Mouse (Mus musculus) liver, embryonic 15.5 days (tissue): ENCODE data around the gene Ebpl. TPM values are rescaled to one million over a fixed set of nuclear protein-coding genes. Genes with fewer than 3 reads are reported as not detected.

Experiments
- ATAC-seq: fragments of 200-750 bp; cut with Nextera tagmentation; 2 replicates; pipeline ENCODE4 v1.8.0; 2017; ENCODE audit warnings: moderate number of reproducible peaks, mild to moderate bottlenecking, moderate library complexity; ENCODE audit not compliant: insufficient read depth
- H3K27ac ChIP-seq: fragments of 300-500 bp; sonication (generic); replicated peaks from 2 replicates; pipeline ENCODE4 v1.5.1; 2015; ENCODE audit warnings: mild to moderate bottlenecking, inconsistent platforms
- H3K27me3 ChIP-seq: fragments of 300-500 bp; sonication (generic); 2 replicates; pipeline ENCODE4 v1.6.1; 2015; ENCODE audit warnings: mild to moderate bottlenecking, inconsistent platforms
- H3K36me3 ChIP-seq: fragments of 300-500 bp; sonication (generic); replicated peaks from 2 replicates; pipeline ENCODE4 v1.6.1; 2015; ENCODE audit warnings: moderate library complexity, mild to moderate bottlenecking, inconsistent platforms
- H3K4me1 ChIP-seq: fragments of 300-500 bp; sonication (generic); replicated peaks from 2 replicates; pipeline ENCODE4 v1.6.1; 2015; ENCODE audit warnings: inconsistent platforms
- H3K4me2 ChIP-seq: fragments of 300-500 bp; sonication (generic); 2 replicates; pipeline ENCODE4 v1.6.1; 2015; ENCODE audit warnings: moderate library complexity, mild to moderate bottlenecking, inconsistent platforms
- H3K4me3 ChIP-seq: fragments of 300-500 bp; sonication (generic); replicated peaks from 2 replicates; pipeline ENCODE4 v1.5.1; 2015; ENCODE audit warnings: mild to moderate bottlenecking, inconsistent platforms
- H3K9ac ChIP-seq: fragments of 300-500 bp; sonication (generic); 2 replicates; pipeline ENCODE4 v1.6.1; 2015; ENCODE audit warnings: moderate library complexity, mild to moderate bottlenecking, inconsistent platforms
- H3K9me3 ChIP-seq: fragments of 300-500 bp; sonication (generic); replicated peaks from 2 replicates; pipeline ENCODE4 v1.6.1; 2016; ENCODE audit warnings: inconsistent platforms
- WGBS: fragments of 180-500 bp; shearing (Covaris S2); methylation state at CpG from one replicate; pipeline ENCODE4 v1.1.7; 2015; ENCODE audit warnings: mixed read lengths; ENCODE audit not compliant: insufficient replicate concordance; 5-methylcytosine and 5-hydroxymethylcytosine counted together
- polyA plus RNA-seq: library from polyadenylated mRNA; unstranded; fragments of >200 nt; fragmentation: Nextera tagmentation; extraction: Ambion mirVana; gene quantifications from 2 replicates; pipeline ENCODE4 v1.2.1, GENCODE M21; 2015

Gene Ebpl
- polyA plus RNA-seq, 1 experiment from 2014 or later, result 5.1 TPM

GRCm38 (mm10) chr14:61360981-61361511 lies 807 bp upstream of the Ebpl start:
- Histone ChIP-seq H3K4me1 (peaks cover 24% of the 10 kb centered on the region), H3K36me3 (peaks cover 3% of the 10 kb centered on the region), H3K27ac (peak overlapping the region; percentile 82), H3K4me3 (peak overlapping the region; percentile 72; the same call in 1 of the 2 replicates), H3K27me3 (no peaks in the 10 kb centered on the region), H3K9me3 (no peaks in the 10 kb centered on the region), H3K4me2 (peak overlapping the region; percentile 93), H3K9ac (no peak overlapping the region)
- no peak for ATAC-seq
- WGBS, result 44% methylated on average over 3 of the region's 3 CpGs

- H3K9ac ChIP-seq, result no peak overlapping the region
- peaks cover under 1% of the 10 kb centered on the region; the same call in 1 of the 2 replicates for H3K4me1 ChIP-seq
- no peaks in the 10 kb centered on the region for H3K27me3 ChIP-seq
- no peak for ATAC-seq
- no peak overlapping the region for H3K4me2 ChIP-seq
- no peaks in the 10 kb centered on the region for H3K9me3 ChIP-seq
- H3K4me3 ChIP-seq, result no peak overlapping the region
- no peaks in the 10 kb centered on the region for H3K36me3 ChIP-seq
- no peak overlapping the region for H3K27ac ChIP-seq
- WGBS, result 51% methylated on average over 10 of the region's 10 CpGs
Observed at GRCm38 (mm10) chr14:61354251-61355235, 5.7 kb downstream of the Ebpl start.

GRCm38 (mm10) chr14:61350808-61351207 lies 9.4 kb downstream of the Ebpl start:
- Histone ChIP-seq H3K27ac (no peak overlapping the region), H3K4me2 (no peak overlapping the region), H3K4me3 (no peak overlapping the region), H3K9ac (no peak overlapping the region), H3K36me3 (no peaks in the 10 kb centered on the region), H3K27me3 (no peaks in the 10 kb centered on the region), H3K9me3 (no peaks in the 10 kb centered on the region), H3K4me1 (no peaks in the 10 kb centered on the region; the same call in 1 of the 2 replicates)
- WGBS, result 62% methylated on average over 6 of the region's 6 CpGs
- no peak for ATAC-seq

- Histone ChIP-seq H3K27me3 (no peaks in the 10 kb centered on the region), H3K9ac (no peak overlapping the region), H3K4me2 (no peak overlapping the region), H3K27ac (no peak overlapping the region), H3K9me3 (no peaks in the 10 kb centered on the region), H3K36me3 (no peaks in the 10 kb centered on the region), H3K4me1 (no peaks in the 10 kb centered on the region; the same call in 1 of the 2 replicates), H3K4me3 (no peak overlapping the region)
- WGBS, result 62% methylated on average over 4 of the region's 4 CpGs
- no peak for ATAC-seq
Observed at GRCm38 (mm10) chr14:61349876-61350275, 10.4 kb downstream of the Ebpl start.

GRCm38 (mm10) chr14:61346827-61347698 lies 13.2 kb downstream of the Ebpl start:
- 66% methylated on average over 10 of the region's 10 CpGs for WGBS
- no peaks in the 10 kb centered on the region for H3K9me3 ChIP-seq
- no peak overlapping the region for H3K4me2 ChIP-seq
- H3K4me1 ChIP-seq, result no peaks in the 10 kb centered on the region
- no peak for ATAC-seq
- no peaks in the 10 kb centered on the region for H3K27me3 ChIP-seq
- no peak overlapping the region for H3K9ac ChIP-seq
- no peak overlapping the region for H3K4me3 ChIP-seq
- no peaks in the 10 kb centered on the region for H3K36me3 ChIP-seq
- H3K27ac ChIP-seq, result no peak overlapping the region

GRCm38 (mm10) chr14:61344590-61344989 lies 15.6 kb downstream of the Ebpl start:
- Histone ChIP-seq H3K4me1 (no peaks in the 10 kb centered on the region), H3K36me3 (no peaks in the 10 kb centered on the region), H3K4me3 (no peak overlapping the region), H3K27ac (no peak overlapping the region), H3K9ac (no peak overlapping the region), H3K9me3 (no peaks in the 10 kb centered on the region), H3K4me2 (no peak overlapping the region), H3K27me3 (no peaks in the 10 kb centered on the region)
- no peak for ATAC-seq
- WGBS, result 60% methylated on average over 5 of the region's 5 CpGs

DNA sequence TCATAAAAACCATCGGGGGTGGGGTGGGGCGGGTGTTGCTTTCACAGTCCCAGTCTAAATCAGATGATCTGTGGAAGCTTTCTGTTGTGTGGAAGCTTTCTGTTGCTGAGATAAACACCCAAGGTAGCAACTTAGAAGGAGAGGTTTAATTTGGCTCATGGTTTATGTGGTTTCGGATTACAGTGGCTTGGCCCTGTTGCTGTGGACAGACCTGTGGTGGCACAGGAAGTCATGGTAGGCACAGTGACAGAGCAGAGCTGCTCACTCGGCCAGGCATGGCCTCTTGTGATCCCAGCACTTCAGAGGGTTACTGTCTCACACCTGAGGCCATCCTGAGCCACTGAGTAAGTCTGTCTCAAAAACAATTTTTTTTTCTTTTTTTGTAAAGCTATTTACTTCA lies 20.9 kb downstream of the Ebpl start:
- Histone ChIP-seq H3K9me3 (no peaks in the 10 kb centered on the region), H3K4me1 (no peaks in the 10 kb centered on the region), H3K27ac (no peak overlapping the region), H3K27me3 (no peaks in the 10 kb centered on the region), H3K9ac (no peak overlapping the region), H3K4me2 (no peak overlapping the region), H3K36me3 (no peaks in the 10 kb centered on the region), H3K4me3 (no peak overlapping the region)
- no peak for ATAC-seq
- WGBS, result 57% methylated on average over 4 of the region's 4 CpGs

DNA sequence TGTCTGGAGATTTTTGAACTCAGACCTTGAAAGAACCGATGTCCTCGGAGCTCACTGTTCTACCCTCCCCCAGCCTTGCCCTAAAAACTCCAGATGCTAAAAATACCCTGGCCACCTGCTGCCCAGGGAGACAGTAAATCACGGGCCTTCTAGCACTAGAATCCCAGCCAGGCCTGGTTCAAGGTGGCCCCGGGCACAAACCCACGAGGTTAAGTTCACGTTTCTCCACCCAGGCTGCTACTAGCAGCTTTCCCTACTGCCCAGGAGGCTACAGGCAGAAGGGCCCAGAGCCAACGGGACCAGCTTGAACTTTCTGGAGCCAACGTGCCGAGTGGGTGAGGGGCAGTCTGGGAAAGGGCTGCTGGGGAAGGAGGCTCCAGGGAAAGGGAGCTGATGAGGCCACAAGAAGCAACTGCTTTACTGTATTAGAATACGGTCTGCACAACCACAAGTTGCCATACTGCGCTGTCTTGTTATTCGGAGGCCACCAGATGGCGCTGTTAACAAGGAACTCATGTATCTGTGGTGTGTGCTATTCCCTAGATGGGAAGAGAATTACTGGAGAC lies 29.2 kb downstream of the Ebpl start:
- H3K27me3 ChIP-seq, result no peaks in the 10 kb centered on the region
- WGBS, result 19% methylated on average over 13 of the region's 13 CpGs
- peak; percentile 47; the same call in 1 of the 2 replicates for ATAC-seq
- no peak overlapping the region for H3K9ac ChIP-seq
- no peak overlapping the region for H3K27ac ChIP-seq
- H3K4me1 ChIP-seq, result peaks cover 8% of the 10 kb centered on the region; the same call in 1 of the 2 replicates
- no peaks in the 10 kb centered on the region for H3K36me3 ChIP-seq
- no peak overlapping the region for H3K4me3 ChIP-seq
- no peaks in the 10 kb centered on the region for H3K9me3 ChIP-seq
- H3K4me2 ChIP-seq, result peak overlapping the region; percentile 25; the same call in 1 of the 2 replicates

DNA sequence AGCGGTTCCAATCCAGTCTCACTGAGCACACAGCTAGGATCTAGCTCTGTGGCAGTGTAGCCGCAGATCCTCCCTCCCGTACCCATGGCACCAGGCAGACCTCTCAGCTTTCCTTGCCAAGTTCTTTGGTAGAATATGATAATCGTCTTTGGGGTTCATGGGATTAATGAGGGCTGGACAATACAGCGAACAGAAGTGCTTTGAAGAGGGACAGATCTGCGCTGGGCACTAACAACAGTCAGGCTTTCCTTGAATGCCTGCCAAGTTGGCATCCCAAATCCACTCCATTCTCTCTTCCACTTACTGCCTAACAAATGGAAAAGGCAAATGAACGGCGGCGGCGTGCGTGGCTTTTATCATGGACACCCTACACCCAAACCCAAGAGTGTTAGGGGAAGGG lies 29.6 kb downstream of the Ebpl start:
- Histone ChIP-seq H3K27me3 (no peaks in the 10 kb centered on the region), H3K9ac (no peak overlapping the region), H3K4me3 (no peak overlapping the region), H3K4me2 (no peak overlapping the region), H3K27ac (no peak overlapping the region), H3K4me1 (peaks cover 8% of the 10 kb centered on the region; the same call in 1 of the 2 replicates), H3K9me3 (no peaks in the 10 kb centered on the region), H3K36me3 (no peaks in the 10 kb centered on the region)
- 69% methylated on average over 11 of the region's 11 CpGs for WGBS
- ATAC-seq, result no peak

DNA sequence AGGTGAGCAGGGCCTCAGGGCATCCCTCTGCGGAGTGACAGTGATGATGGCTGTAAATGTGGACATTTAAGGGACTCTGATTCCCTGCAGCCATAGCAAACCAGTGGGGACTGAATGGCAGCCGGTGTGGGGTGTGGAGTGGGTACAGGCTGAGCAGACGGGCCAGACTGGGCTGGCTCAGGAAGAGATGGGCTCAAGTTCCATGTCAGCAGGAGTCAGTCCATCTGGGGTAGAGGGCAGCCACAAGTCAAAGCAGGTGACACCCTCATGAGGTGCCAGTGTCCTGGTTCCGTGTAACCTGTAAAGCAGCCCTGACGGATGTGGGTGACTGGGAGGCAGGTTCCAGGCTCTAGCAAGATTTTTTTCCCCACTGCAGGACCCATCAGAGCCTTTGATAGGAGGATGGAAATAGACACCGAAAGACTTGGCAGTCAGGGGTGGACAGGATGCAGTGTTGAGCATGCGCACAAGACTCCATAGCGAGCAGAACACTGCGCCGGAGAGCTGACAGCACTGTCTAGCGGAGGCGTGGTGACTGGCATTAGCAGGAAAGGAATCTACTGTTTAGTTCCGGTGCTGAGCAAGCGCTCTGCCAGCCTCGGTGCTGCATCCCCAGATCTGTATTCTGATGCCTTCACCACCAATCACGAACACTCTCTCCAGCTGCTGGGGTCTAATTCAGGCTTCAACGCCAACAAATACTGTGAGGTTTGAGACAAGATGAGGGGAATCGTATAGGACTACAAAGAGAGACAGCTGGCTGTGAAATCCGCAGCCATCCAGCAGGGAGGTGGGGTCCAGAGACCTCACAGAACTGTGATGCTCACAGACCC lies 32.4 kb downstream of the Ebpl start:
- H3K27me3 ChIP-seq, result no peaks in the 10 kb centered on the region
- peaks cover 8% of the 10 kb centered on the region; the same call in 1 of the 2 replicates for H3K4me1 ChIP-seq
- peak; percentile 34 for ATAC-seq
- H3K9me3 ChIP-seq, result no peaks in the 10 kb centered on the region
- H3K27ac ChIP-seq, result no peak overlapping the region
- H3K36me3 ChIP-seq, result no peaks in the 10 kb centered on the region
- WGBS, result 37% methylated on average over 19 of the region's 19 CpGs
- H3K9ac ChIP-seq, result no peak overlapping the region
- peak overlapping the region; percentile 48 for H3K4me2 ChIP-seq
- peak overlapping the region; percentile 21 for H3K4me3 ChIP-seq
